Mouse (Mus musculus) liver, adult 2 months (tissue): Measurements from ENCODE around the gene Parg.

Source experiments
- CTCF ChIP-seq: fragments of 200-500 bp; IDR thresholded peaks from 2 replicates; pipeline ENCODE4 v1.5.1; 2011; ENCODE audit warnings: low read depth, low read length, control low read depth
- POLR2A ChIP-seq: fragments of 200-500 bp; IDR thresholded peaks from 2 replicates; pipeline ENCODE4 v1.6.1; 2011; ENCODE audit warnings: low read length, control low read depth; ENCODE audit not compliant: insufficient read depth; ENCODE audit errors: extremely low read depth

DNA sequence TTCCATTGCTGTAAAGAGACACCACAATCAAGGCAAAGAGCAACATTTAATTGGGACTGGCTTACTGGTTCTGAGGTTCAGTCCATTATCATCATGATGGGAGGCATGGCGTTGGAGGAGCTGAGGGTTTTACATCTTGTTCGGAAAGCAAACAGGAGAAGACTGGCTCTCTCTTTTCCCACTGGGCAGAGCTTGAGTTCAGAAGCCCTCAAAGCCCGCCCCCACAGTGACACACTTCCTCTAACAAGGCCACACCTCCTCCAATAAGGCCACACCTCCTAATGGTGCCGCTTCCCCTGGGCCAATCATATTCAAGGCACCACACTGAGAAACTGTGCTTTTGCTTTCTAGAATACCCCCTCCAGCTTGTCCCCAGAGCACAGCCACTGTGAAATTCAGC lies 116.1 kb downstream of the Parg start:
- no peak for TF ChIP-seq CTCF
- no peak for TF ChIP-seq POLR2A
